Mouse (Mus musculus): ENCODE measurements around the gene Golga1.

GRCm38 (mm10) chr2:39001866-39002265 lies 63.5 kb downstream of the Golga1 start:
- TF ChIP-seq CHD2 (IDR thresholded peaks at IDR 0.05; ENCODE audit: low read depth, low read length) (no peak), HCFC1 (IDR thresholded peaks at IDR 0.05; ENCODE audit: borderline replicate concordance, insufficient read depth, low read length) (no peak), ZC3H11A (IDR thresholded peaks at IDR 0.05; ENCODE audit: borderline replicate concordance, low read depth, low read length) (no peak), ZNF384 (IDR thresholded peaks at IDR 0.05; ENCODE audit: low read depth, low read length) (no peak)
